Mouse (Mus musculus) bone marrow macrophage, adult 2 months (primary cell): Measurements from ENCODE around the gene Col6a5.

ENCODE experiments used
- CTCF ChIP-seq: IDR thresholded peaks from 2 replicates; pipeline ENCODE4 v1.5.1; 2012; ENCODE audit warnings: low read depth, mild to moderate bottlenecking, low read length, moderate library complexity
- POLR2A ChIP-seq: IDR thresholded peaks from 2 replicates; pipeline ENCODE4 v1.6.1; 2012; ENCODE audit warnings: mild to moderate bottlenecking, low read depth, low read length, borderline replicate concordance

DNA sequence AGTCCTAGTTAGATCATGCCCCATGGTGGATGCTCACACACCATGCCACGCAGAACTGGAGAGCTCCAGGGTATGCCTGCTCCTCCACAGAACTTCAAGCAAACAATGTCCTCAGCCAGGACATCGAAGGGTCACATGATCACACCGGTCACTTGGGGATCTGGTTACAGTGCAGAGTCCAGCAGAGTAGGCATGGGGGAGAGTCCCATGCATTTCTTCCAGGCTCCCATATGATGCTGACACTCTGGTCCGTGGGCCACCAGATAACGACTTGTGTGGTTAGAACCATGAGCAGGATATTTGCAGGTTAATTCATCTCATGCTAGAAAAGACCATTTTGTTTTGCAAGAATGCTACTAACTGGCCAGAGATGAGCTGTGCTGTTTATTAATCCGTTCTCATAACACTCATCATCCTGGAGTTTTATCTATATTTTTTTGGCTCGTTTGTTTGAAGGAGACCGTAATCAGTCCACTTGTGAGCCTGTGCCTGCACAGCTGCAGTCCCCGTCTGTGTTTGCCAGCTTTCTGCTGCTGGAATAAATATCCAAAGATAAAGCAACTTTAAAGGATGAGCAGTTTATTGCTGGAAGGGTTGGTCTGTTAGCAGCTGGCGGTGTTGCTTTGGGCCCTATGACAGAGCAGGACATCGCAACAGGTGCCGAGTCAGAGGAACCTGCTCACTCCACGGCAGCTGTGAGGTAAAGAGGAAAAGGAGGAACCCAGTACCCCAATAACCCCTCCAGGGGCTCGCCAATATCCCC, 108.2 kb downstream of the Col6a5 start:
- TF ChIP-seq POLR2A (no peak), CTCF (no peak)
